Mouse (Mus musculus): ENCODE measurements around the gene Chad.

DNA sequence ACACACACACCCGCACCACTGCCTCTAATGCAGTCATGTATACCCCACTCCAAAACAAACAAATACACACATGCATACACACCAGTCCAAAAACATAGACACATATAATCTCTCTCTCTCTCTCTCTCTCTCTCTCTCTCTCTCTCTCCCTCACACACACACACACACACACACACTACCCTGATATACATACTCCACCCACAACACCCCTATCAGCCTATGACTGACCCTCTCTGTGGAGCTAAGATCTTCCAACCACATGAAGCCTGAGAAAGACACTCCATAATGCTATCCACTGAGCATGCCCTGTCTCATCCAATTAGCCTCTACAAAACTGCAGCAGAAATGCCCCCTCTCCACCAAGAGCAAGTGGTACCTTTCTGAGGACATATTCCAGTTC, 7.0 kb downstream of the Chad start:
- TF ChIP-seq CTCF (IDR thresholded peaks at IDR 0.05), result no peak
- TF ChIP-seq EP300 (IDR thresholded peaks at IDR 0.05), result no peak
